Mouse (Mus musculus) heart, adult 11 months (tissue): Measurements from ENCODE around the gene Ifi27.
A peak's percentile ranks its signal among the peaks of the same experiment; 100 is the strongest.
"Not testable (repeated sequence)": the region's sequence is repeated elsewhere in the genome, so short reads cannot be mapped to it uniquely, and the experiment has no call there.

Experiments
- DNase-seq: peaks from one replicate; pipeline ENCODE4 v3.0.0; 2022

Gene Ifi27

DNA sequence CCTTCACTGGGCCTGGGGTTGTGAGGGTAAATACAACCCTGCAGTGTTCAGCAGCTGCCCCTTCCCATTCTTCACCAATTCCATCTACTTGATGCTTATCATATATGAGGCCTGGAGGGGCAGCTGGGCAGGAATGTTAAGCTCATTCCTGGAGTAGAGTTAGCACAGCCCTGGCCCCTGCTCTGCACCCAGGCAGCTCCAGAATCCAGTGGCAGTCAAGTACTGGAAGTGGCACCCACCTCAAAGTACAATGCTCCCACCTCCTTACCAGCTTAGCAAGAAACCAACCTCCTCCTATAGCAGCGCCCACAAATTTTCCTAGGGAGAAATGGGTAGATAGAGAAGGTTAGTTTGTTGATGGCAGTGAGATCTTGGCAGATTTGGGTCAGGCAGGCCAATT, 22.7 kb downstream of the Ifi27 start:
- not testable (repeated sequence) for DNase-seq

GRCm38 (mm10) chr12:103457140-103457539, 23.1 kb downstream of the Ifi27 start, which contains the start of gene Ifi27l2b:
TSS of gene Ifi27l2b (minus strand) at chr12:103457223.
- peak; percentile 15 for DNase-seq

DNA sequence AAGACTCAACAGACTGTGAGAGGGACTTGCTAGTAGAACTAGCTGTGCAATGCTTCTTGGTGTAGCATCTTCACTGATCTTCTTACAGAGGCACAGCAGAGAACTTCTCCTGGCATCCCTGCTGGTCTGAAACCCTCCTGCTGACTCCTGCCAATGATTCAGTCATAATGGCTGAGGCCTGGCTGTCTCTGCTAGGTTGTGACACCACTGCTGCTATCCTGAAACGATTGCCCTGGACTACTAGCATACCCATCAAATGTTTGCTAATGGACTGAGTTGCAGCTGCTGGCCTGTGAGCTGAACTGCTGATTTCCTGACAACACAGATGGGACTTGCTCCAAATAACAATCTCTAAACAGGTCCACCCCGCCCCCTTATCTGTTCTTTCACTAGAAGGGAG, 40.5 kb downstream of the Ifi27 start:
- peak; percentile 92 for DNase-seq

- DNase-seq = peak; percentile 65
Observed at GRCm38 (mm10) chr12:103476779-103477389, 42.9 kb downstream of the Ifi27 start.

DNA sequence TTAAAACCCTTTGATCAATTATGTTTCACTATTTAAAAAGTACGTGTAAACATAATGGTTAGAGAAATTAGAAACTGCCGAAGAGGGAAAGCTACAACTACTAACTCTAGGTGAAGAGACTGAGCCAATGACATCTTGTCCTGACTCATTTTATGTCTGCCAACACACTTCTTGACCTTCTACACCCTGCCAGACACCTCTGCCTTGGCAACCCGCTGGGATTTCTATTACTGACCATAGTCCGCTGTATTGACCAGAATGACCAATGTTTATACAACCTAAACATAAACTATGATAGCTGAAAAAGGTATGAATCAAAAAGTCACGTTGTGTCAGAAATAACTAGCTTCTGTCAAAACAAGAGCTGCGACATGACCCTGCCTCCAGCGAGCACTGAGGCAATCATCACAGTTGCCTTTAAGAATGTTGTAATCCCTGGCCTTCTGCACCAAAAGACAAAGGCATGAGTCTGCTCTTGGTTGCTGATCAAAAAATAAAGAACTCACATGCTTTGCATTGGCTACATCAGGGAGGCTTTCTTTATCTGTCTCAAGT, 43.5 kb downstream of the Ifi27 start:
- DNase-seq = peak; percentile 79

DNA sequence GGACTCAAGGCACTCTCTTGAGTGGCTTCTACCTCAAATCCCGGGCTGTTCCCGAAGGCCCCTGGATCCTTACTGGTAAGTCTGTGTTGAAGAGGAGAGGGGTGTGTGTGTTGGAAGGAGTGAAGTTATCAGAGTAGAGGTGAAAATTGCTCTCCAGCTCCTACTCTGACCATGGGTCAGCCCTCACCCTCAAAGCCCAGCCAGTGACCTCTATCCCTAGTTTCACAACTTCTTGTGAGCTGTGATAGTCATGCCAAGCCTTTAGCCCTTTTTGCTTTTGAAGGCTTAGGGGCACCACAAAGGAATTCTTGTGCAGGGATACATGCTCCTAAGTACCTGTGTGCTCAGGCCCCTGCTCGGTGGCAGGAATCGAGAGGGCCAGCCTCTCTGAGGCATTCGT, 47.7 kb downstream of the Ifi27 start:
- DNase-seq = peak; percentile 79

DNA sequence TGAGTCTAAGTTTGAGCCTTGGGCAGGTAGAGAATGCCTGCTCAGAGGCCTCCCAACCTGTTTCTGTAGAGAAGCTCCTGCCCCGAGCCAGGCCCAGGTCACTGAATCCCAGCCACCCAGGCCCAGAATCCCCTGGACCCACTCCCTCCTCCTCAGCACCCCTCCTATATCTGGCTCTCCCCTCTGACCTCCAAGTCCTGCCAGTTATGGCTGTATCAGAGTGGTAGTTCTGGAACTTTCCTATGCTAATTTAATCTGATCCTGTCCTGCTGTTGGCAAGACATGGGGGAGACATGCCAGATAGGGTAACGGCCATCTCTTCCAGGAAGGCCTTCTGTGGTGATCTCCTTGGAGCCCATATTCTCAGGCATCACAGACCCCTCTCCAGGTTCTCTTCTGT, 48.8 kb downstream of the Ifi27 start:
- peak; percentile 82 for DNase-seq

DNA sequence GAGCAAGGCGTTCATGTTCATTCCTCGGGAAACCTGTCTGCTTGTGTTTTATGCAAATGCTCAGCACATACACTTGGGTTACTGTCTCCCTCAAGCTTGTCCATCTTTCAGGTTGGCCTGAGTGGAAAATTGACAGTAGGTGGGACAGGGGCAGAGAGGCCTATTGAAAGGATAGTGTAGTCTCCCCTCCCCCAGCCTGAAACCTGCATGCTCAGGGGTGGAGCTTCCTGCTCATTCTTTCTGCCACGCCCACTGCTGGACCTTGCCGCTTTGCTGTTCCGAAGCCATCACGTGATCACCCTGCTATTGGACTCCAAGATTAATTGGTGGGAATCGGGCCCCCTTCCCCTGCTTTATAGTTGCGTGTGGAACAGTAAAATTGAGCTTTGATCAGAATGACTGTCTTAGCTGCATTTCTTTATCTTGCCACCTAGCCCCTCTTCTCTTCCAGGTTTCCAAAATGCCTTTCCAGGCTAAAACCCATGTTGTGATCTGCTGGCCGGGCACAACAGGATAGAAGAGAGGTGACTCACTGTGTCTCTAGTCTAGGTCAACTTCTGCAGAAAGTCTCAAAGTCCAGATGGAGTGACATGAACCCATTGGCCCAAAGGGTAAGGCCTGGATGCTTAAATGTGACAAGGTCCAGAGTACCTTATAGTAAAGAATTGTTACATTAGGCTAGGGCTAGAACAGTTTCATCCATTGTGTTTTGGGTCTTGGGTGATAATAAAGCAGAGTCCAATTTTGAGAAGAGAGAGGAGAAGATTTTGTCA, 50.4 kb downstream of the Ifi27 start:
- DNase-seq = peak; percentile 84

DNA sequence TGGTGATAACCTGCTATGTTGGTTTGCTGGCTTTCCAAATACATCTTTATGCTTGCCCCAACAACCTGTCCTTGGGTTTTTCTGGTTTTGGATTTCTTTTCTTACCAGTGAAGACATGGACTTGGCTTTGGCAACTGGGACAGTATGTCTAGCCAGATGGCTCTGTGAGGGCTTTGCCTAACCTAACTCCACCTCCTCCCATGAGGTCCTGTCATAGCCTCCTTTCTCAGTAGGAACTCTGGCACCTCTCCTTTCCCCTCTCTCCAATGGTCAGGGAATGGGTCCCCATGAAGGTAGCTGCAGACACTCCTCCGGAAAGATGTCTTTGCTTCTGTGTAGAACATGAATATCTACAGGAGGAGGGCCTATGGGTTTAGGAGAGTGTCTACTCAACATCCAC, 52.7 kb downstream of the Ifi27 start:
- peak; percentile 96 for DNase-seq

DNA sequence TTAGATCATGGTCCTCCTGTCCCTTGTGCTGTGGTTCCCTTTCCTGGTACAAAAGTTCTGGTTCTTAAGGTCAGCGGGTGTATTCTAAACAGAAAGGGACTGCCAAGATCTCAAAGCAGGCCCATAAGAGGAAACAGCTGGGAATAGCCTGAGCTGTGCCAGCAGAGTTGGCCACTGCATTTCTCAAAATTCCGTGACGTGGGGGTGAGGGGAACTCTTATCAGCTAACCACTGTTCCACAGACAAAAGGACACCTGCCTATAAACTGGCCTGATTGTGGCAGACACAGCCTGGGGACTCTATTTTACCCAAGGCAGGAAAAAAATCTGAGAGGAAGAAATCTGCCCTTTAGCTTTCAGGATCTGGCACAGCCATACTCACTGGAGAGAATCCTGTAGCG, 53.3 kb downstream of the Ifi27 start:
- DNase-seq = peak; percentile 98

DNA sequence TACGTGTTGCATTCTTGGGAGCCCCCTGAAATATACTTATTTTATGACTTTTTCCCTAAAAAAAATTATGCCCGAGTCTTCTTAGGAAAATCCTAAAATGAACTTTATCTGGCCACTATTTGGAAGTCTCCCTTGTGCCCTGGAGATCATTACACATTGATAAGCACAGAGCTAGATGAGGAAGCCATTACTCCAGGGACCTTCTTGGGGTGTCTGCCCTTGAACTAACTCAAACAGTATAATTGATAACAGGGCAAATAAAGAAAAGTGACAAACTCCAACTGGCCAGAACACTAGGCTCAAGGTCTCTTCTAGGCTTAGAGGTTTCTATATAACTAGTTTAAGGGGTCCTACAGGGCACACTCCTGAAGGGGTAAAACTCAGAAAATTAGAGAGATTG, 53.7 kb downstream of the Ifi27 start:
- DNase-seq = peak; percentile 74
